10 mouse cellular contexts compared by ENCODE assay signal in the genomic region with DNA sequence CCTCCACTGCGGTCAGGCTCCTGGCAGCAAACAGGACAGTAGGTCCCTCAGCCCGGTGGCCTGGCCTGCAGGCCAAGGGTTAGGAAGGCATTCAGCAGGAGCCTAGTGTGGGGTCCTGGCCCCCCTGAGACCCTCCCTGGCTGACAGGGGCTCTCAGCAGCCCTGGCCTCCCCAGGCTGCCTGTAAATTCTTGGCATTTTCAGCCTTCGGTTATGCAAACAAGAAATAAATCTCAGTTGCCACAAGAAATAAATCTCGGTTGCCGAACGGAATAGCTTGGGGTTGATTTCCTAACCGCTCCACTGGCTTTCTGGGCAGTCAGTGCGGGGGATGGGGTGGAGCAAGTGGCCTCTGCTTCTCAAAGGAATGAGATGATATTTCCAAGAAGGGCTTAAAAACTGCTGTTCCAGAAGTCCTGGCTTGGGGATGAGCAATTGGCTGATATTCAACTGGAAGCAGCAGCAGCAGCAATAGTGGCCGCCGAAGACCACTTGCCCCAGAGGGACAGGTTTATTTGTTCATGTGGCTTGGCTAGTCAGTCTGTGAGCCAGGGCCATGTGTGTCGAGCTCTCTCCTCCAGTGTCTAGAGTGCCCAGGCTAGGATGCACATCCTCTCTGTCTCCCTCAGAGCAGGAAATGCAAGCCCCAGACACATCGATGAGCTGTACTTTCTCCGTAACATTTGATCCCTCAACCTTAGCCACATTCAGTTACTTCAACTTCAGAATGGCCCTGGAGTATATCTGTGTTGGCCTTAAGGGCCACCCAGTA. TPM values are rescaled to one million over a fixed set of nuclear protein-coding genes. Genes with fewer than 3 reads are reported as not detected.
DNase-seq lines count a peak whose midpoint lies in the region; ATAC-seq lines count a peak whose summit lies in the region.
"Had no signal": no experiment of that assay in that cellular context is flagged by ENCODE, and none has a peak within 500 bp of the region (broad histone marks: within the 10 kb centered on the region; RNA-seq: fewer than 3 reads in every experiment).

No protein-coding gene starts in this region.

- H3K36me3 ChIP-seq in kidney, embryonic 16.5 days (ENCODE audit: insufficient read depth, low read length), result no peaks in the 10 kb centered on the region
- H3K36me3 ChIP-seq: stomach, embryonic 15.5 days had no signal

- 13% methylated on average over 13 of the region's 13 CpGs for WGBS in kidney, embryonic 16.5 days

- H3K9me3 ChIP-seq in kidney, embryonic 16.5 days (ENCODE audit: low read length), result no peaks in the 10 kb centered on the region
- H3K9me3 ChIP-seq: stomach, embryonic 15.5 days had no signal

- H3K9ac ChIP-seq in kidney, embryonic 16.5 days (replicated peaks; ENCODE audit: low read length), result no peak overlapping the region
- H3K9ac ChIP-seq: stomach, embryonic 15.5 days had no signal

- peak overlapping the region; percentile 76 for H3K27ac ChIP-seq in kidney, embryonic 16.5 days (ENCODE audit: low read length)
- H3K27ac ChIP-seq: macrophage; stomach, embryonic 15.5 days had no signal

- no peak overlapping the region for H3K4me3 ChIP-seq in kidney, embryonic 16.5 days (ENCODE audit: low read length)
- H3K4me3 ChIP-seq: stomach, embryonic 15.5 days had no signal

- ATAC-seq in kidney, embryonic 16.5 days (ENCODE audit: low FRiP score, low TSS enrichment), result peak; percentile 67
- ATAC-seq in CD4-positive, CD25-positive, alpha-beta regulatory T cell, adult 4 months, result no peak

- DNase-seq in ovary, adult 18-20 months (ENCODE audit: low spot score), result peak; percentile 65
- DNase-seq in ovary, postnatal 10 days (ENCODE audit: low spot score), result no peak
- DNase-seq in fat pad, adult 2 months (ENCODE audit: extremely low read depth, low read depth, low spot score), result peak; percentile 50
- DNase-seq in skeletal muscle tissue, adult 2 months (ENCODE audit: low read depth, low spot score), result peak; percentile 71
- DNase-seq in left cerebral cortex, adult 8-10 months (ENCODE audit: low spot score in 2 of 2), result no peak
- DNase-seq in left cerebral cortex, postnatal 10 days (ENCODE audit: extremely low spot score in 1 of 2, low spot score in 2 of 2), result no peak

- peak overlapping the region; percentile 17; the same call in 1 of the 2 replicates for H3K4me2 ChIP-seq in kidney, embryonic 16.5 days (replicated peaks; ENCODE audit: low read depth, low read length)
- H3K4me2 ChIP-seq: stomach, embryonic 15.5 days had no signal

- peaks cover 42% of the 10 kb centered on the region for H3K4me1 ChIP-seq in kidney, embryonic 16.5 days (ENCODE audit: insufficient read depth, low read length)

- intact Hi-C loops in left cerebral cortex, postnatal 10 days (cut with DNase I), result no loop called here

- peaks cover 13% of the 10 kb centered on the region for H3K27me3 ChIP-seq in kidney, embryonic 16.5 days (ENCODE audit: insufficient read depth, low read length)
- H3K27me3 ChIP-seq: stomach, embryonic 15.5 days had no signal

RNA-seq across cellular contexts. Expression of gene Angpt4, which starts 5.2 kb away (rescaled TPM):
- polyA plus RNA-seq in kidney, embryonic 16.5 days (2015; fragmentation: Nextera tagmentation; extraction: Ambion mirVana), result 2.8 and 3.0 TPM in 2 replicates
- under 1 TPM in 1 of 4 experiments, not detected in 3; 0.14 TPM for total RNA-seq in left cerebral cortex, adult 8-10 months (2022)
- under 1 TPM in 1 of 2 experiments, not detected in 1; 0.19 TPM for total RNA-seq in left cerebral cortex, postnatal 10 days (2021)
- not detected for polyA plus RNA-seq in CD4-positive, CD25-positive, alpha-beta regulatory T cell, adult 4 months (2017; shearing (Covaris generic))
- polyA plus RNA-seq: macrophage had no signal

Comparison
In these comparisons a context has a peak if more than half of its experiments do, and no peak if none do; other contexts are left out.
1. DNase-seq: peak in ovary, adult 18-20 months (single experiment), fat pad, adult 2 months (single experiment) and skeletal muscle tissue, adult 2 months (single experiment); none in ovary, postnatal 10 days (single experiment), left cerebral cortex, adult 8-10 months (0 of 2) and left cerebral cortex, postnatal 10 days (0 of 2).